Mouse (Mus musculus): ENCODE results near the gene Chst11. TPM values are rescaled to one million over a fixed set of nuclear protein-coding genes. Genes with fewer than 3 reads are reported as not detected.

Gene Chst11
- polyA plus RNA-seq, 1 experiment: 5.2 TPM

DNA sequence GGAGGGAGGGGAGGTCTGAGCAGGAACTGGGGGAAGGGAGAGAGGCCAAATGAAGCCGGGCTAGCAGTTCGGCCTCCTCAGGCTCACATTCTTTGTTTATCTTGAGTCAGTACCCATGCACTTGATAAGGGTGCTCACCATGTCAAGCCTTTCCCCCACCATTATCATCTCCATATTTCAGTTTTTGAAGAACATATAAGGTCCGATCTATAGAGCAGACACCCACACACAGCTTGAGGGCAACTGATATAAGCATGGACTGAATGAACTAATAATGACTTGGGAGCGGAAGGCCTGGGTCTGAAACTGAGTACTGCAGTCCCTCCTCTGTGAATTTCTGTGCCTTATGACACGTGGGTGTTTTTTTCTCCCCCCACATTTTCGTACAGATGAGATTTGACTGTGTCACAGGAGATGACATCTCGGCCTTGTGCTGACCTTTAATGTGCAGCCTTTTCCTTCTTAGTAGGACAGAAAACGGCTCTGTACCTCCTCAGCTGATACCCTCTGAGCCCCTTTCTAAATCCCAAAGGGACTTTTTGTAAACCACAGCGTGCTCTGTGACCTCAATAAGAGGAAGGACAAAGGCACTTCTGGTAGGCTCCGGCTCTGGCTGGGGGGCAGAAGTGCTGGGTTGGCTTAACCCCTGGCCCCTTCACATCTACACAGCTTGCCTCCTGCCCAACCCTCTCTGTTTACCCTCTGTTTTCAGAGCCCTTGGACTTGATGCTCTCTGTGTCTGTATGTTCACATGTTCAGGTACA lies 6.6 kb downstream of the Chst11 start:
- H3K36me3 ChIP-seq (ENCODE audit: control insufficient read depth, insufficient read depth, low read length, poor library complexity, severe bottlenecking): no peaks in the 10 kb centered on the region
- no peak overlapping the region for H3K27ac ChIP-seq (ENCODE audit: insufficient read depth, low read length)
- no peak overlapping the region for H3K9ac ChIP-seq (ENCODE audit: low read depth, poor library complexity, severe bottlenecking)
- TF ChIP-seq EP300 (IDR thresholded peaks at IDR 0.05; ENCODE audit: insufficient read depth, low read depth, low read length) (no peak), POLR2A (IDR thresholded peaks at IDR 0.05; ENCODE audit: insufficient read depth, low read length) (no peak), CTCF (IDR thresholded peaks at IDR 0.05; ENCODE audit: low read depth, low read length) (no peak)
- no peak overlapping the region for H3K4me3 ChIP-seq (ENCODE audit: low read depth, low read length)
- H3K9me3 ChIP-seq (replicated peaks; ENCODE audit: control insufficient read depth, insufficient read depth, low read length, poor library complexity, severe bottlenecking): no peaks in the 10 kb centered on the region
- no peaks in the 10 kb centered on the region for H3K27me3 ChIP-seq (ENCODE audit: control insufficient read depth, insufficient read depth, low read length, poor library complexity, severe bottlenecking)
- H3K4me1 ChIP-seq (ENCODE audit: control insufficient read depth, insufficient read depth, low read length): no peaks in the 10 kb centered on the region

DNA sequence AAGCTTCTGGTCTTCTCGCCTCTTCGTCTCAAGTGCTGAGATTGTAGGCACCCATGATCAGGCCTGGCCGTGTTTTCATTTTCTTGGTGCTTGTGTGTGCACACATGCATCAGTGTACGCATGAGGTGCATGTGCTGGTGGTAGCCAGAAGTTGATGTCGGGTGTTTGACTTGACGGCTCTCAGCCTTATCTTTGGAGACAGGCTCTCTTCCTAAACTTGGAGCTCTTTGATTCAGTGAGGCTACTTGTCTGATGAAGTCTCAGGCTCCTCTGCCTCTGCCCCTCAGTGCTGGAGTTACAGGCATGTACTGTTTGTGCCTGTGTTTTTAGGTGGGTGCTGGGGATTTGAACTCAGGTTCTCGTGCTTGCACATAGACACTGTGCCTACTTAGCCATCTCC lies 9.0 kb downstream of the Chst11 start:
- H3K4me1 ChIP-seq (ENCODE audit: control insufficient read depth, insufficient read depth, low read length): no peaks in the 10 kb centered on the region
- H3K27ac ChIP-seq (ENCODE audit: insufficient read depth, low read length): no peak overlapping the region
- H3K9me3 ChIP-seq (replicated peaks; ENCODE audit: control insufficient read depth, insufficient read depth, low read length, poor library complexity, severe bottlenecking): no peaks in the 10 kb centered on the region
- no peak overlapping the region for H3K4me3 ChIP-seq (ENCODE audit: low read depth, low read length)
- TF ChIP-seq CTCF (IDR thresholded peaks at IDR 0.05; ENCODE audit: low read depth, low read length): no peak
- no peak for TF ChIP-seq POLR2A (IDR thresholded peaks at IDR 0.05; ENCODE audit: insufficient read depth, low read length)
- TF ChIP-seq EP300 (IDR thresholded peaks at IDR 0.05; ENCODE audit: insufficient read depth, low read depth, low read length): no peak
- no peaks in the 10 kb centered on the region for H3K27me3 ChIP-seq (ENCODE audit: control insufficient read depth, insufficient read depth, low read length, poor library complexity, severe bottlenecking)
- no peaks in the 10 kb centered on the region for H3K36me3 ChIP-seq (ENCODE audit: control insufficient read depth, insufficient read depth, low read length, poor library complexity, severe bottlenecking)
- no peak overlapping the region for H3K9ac ChIP-seq (ENCODE audit: low read depth, poor library complexity, severe bottlenecking)

DNA sequence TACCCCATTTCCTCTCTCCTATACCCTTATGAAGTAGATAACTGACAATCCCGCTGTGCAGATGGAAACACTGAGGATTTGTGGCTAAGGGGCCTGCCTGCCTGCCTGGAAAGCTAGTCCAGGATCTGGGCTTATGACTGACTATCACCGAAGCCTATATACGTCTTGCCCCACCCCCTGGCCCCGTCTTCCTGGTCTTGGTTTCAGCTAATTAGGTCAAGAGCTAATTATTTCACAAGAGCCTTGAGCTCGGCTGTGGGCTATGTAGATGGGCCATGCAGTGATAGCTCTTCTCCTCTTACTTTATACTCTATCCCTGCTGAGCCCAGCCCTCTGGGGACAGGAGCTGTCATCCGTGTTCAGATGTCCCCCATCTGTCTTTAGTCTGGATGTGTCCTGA lies 12.2 kb downstream of the Chst11 start:
- H3K9me3 ChIP-seq (replicated peaks; ENCODE audit: control insufficient read depth, insufficient read depth, low read length, poor library complexity, severe bottlenecking): no peaks in the 10 kb centered on the region
- no peak overlapping the region for H3K27ac ChIP-seq (ENCODE audit: insufficient read depth, low read length)
- no peak overlapping the region for H3K4me3 ChIP-seq (ENCODE audit: low read depth, low read length)
- no peak for TF ChIP-seq CTCF (IDR thresholded peaks at IDR 0.05; ENCODE audit: low read depth, low read length)
- no peak for TF ChIP-seq POLR2A (IDR thresholded peaks at IDR 0.05; ENCODE audit: insufficient read depth, low read length)
- no peak for TF ChIP-seq EP300 (IDR thresholded peaks at IDR 0.05; ENCODE audit: insufficient read depth, low read depth, low read length)
- no peaks in the 10 kb centered on the region for H3K36me3 ChIP-seq (ENCODE audit: control insufficient read depth, insufficient read depth, low read length, poor library complexity, severe bottlenecking)
- no peak overlapping the region for H3K9ac ChIP-seq (ENCODE audit: low read depth, poor library complexity, severe bottlenecking)
- H3K4me1 ChIP-seq (ENCODE audit: control insufficient read depth, insufficient read depth, low read length): no peaks in the 10 kb centered on the region
- no peaks in the 10 kb centered on the region for H3K27me3 ChIP-seq (ENCODE audit: control insufficient read depth, insufficient read depth, low read length, poor library complexity, severe bottlenecking)

DNA sequence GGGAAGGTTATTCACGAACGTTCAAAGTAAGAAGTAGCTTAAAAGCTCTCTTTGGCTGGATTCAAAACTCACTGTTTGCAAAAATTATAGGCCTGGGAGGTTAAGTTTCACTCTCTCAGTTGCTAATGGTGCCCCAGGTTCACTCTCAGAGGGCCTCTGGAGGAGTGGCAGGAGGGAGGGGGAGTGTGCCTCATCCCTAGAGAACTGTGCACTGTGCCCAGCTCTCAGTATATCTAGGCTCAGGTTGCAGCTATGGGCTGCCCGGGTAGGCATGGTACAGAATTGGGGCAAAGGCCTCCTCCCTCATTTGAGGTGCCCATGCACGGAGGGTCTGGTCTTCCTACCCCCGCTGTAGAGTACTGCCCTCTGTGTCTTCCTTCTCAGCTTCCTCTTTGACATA lies 14.9 kb downstream of the Chst11 start:
- Histone ChIP-seq H3K9me3 (replicated peaks; ENCODE audit: control insufficient read depth, insufficient read depth, low read length, poor library complexity, severe bottlenecking) (no peaks in the 10 kb centered on the region), H3K27ac (ENCODE audit: insufficient read depth, low read length) (no peak overlapping the region), H3K4me1 (ENCODE audit: control insufficient read depth, insufficient read depth, low read length) (no peaks in the 10 kb centered on the region), H3K4me3 (ENCODE audit: low read depth, low read length) (no peak overlapping the region), H3K36me3 (ENCODE audit: control insufficient read depth, insufficient read depth, low read length, poor library complexity, severe bottlenecking) (no peaks in the 10 kb centered on the region), H3K27me3 (ENCODE audit: control insufficient read depth, insufficient read depth, low read length, poor library complexity, severe bottlenecking) (no peaks in the 10 kb centered on the region), H3K9ac (ENCODE audit: low read depth, poor library complexity, severe bottlenecking) (no peak overlapping the region)
- no peak for TF ChIP-seq POLR2A (IDR thresholded peaks at IDR 0.05; ENCODE audit: insufficient read depth, low read length)
- no peak for TF ChIP-seq CTCF (IDR thresholded peaks at IDR 0.05; ENCODE audit: low read depth, low read length)
- no peak for TF ChIP-seq EP300 (IDR thresholded peaks at IDR 0.05; ENCODE audit: insufficient read depth, low read depth, low read length)

DNA sequence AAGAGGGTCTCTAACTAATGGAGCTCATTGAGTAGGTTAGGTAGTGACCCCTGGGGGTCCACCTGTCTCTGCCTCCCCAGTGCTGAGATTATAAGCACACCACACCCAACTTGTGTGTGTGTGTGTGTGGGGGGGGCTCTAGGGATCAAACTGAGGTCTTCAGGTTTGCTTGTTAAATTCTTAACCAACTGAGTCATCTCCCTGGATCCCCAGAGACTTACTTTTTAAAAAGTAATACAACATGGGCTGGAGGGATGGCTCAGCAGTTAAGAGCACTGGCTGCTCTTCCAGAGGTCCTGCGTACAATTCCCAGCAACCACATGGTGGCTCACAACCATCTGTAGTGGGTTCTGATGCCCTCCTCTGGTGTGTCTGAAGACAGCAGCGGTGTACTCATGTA lies 15.4 kb downstream of the Chst11 start:
- H3K36me3 ChIP-seq (ENCODE audit: control insufficient read depth, insufficient read depth, low read length, poor library complexity, severe bottlenecking): no peaks in the 10 kb centered on the region
- H3K27me3 ChIP-seq (ENCODE audit: control insufficient read depth, insufficient read depth, low read length, poor library complexity, severe bottlenecking): no peaks in the 10 kb centered on the region
- H3K9me3 ChIP-seq (replicated peaks; ENCODE audit: control insufficient read depth, insufficient read depth, low read length, poor library complexity, severe bottlenecking): no peaks in the 10 kb centered on the region
- H3K4me3 ChIP-seq (ENCODE audit: low read depth, low read length): no peak overlapping the region
- TF ChIP-seq POLR2A (IDR thresholded peaks at IDR 0.05; ENCODE audit: insufficient read depth, low read length) (no peak), CTCF (IDR thresholded peaks at IDR 0.05; ENCODE audit: low read depth, low read length) (no peak), EP300 (IDR thresholded peaks at IDR 0.05; ENCODE audit: insufficient read depth, low read depth, low read length) (no peak)
- H3K9ac ChIP-seq (ENCODE audit: low read depth, poor library complexity, severe bottlenecking): no peak overlapping the region
- no peak overlapping the region for H3K27ac ChIP-seq (ENCODE audit: insufficient read depth, low read length)
- H3K4me1 ChIP-seq (ENCODE audit: control insufficient read depth, insufficient read depth, low read length): no peaks in the 10 kb centered on the region

DNA sequence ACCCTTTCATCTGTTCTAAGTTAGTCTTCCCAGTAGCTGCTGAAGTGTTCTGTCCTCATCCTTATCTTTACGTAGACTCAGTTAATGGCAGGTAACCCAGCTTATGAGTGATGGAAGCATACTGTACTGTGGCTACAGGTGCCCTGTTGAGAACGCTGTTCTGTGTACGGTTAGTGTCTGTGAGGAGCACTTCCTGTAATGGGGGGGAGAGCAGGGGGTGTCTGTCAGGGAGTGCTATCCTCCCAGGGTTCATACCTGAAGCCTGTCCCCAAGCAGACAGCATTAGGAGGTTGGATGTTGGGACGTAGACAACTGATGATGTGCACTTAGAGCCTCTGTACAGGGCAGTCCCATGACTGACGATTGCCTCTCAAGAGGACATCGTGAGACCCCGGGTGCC lies 18.6 kb downstream of the Chst11 start:
- TF ChIP-seq EP300 (IDR thresholded peaks at IDR 0.05; ENCODE audit: insufficient read depth, low read depth, low read length) (no peak), CTCF (IDR thresholded peaks at IDR 0.05; ENCODE audit: low read depth, low read length) (no peak), POLR2A (IDR thresholded peaks at IDR 0.05; ENCODE audit: insufficient read depth, low read length) (no peak)

More for the DNA sequence above, 18.6 kb downstream of the Chst11 start:
- Histone ChIP-seq H3K27me3 (ENCODE audit: control insufficient read depth, insufficient read depth, low read length, poor library complexity, severe bottlenecking) (no peaks in the 10 kb centered on the region), H3K4me3 (ENCODE audit: low read depth, low read length) (no peak overlapping the region), H3K4me1 (ENCODE audit: control insufficient read depth, insufficient read depth, low read length) (no peaks in the 10 kb centered on the region), H3K36me3 (ENCODE audit: control insufficient read depth, insufficient read depth, low read length, poor library complexity, severe bottlenecking) (no peaks in the 10 kb centered on the region), H3K9me3 (replicated peaks; ENCODE audit: control insufficient read depth, insufficient read depth, low read length, poor library complexity, severe bottlenecking) (no peaks in the 10 kb centered on the region), H3K9ac (ENCODE audit: low read depth, poor library complexity, severe bottlenecking) (no peak overlapping the region), H3K27ac (ENCODE audit: insufficient read depth, low read length) (no peak overlapping the region)

Measured in ES-Bruce4 (cell line).